Mouse (Mus musculus): ENCODE data around the gene Krt8. TPM values are rescaled to one million over a fixed set of nuclear protein-coding genes. Genes with fewer than 3 reads are reported as not detected.

Krt8 gene
- total RNA-seq, 4 experiments from 2014 or later: 0.32 TPM; not detected in 3

DNA sequence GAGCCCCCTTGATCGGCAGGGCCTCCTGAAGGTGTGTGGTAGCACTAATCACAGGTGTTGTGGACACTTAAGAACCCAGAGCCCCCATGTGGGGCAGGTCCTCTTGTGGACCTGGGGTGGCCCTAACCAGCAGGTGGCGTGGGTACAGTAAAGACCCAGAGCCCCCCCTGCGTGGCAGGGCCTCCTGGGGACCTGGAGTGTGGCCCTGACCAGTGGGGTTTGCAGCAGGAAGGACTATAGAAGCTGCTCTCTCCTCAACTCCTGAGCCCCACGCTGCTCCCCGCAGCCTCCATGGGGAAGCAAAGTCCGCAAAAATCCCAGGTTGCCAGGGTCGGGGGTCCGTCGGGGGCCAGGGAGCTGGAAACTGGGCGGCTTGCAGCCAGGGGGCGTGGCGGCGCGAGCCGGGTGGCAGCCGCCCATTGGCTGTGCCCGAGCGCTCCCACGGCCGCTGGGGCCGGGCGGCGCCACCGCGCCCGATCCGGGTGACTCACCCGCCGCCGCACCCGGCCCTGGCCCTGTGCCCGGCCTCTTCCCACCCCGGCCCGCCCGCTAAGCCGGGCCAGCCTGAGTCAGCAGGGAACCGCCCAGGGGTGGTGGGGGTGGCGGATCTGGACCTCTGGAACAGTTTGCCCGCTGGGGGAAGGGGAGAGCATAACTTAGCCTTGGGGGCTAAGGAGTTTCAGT, 27.1 kb downstream of the Krt8 start:
- DNase-seq (ENCODE audit: low spot score in 2 of 2): peak; percentile 88 to 93

- no peak for DNase-seq (ENCODE audit: low spot score in 2 of 2)
Observed at GRCm38 (mm10) chr15:101976641-101977040, 27.6 kb downstream of the Krt8 start.

GRCm38 (mm10) chr15:101976023-101976422, 28.3 kb downstream of the Krt8 start:
- peak; percentile 63 for DNase-seq (ENCODE audit: low spot score in 2 of 2)

GRCm38 (mm10) chr15:101974083-101974845, 30.0 kb downstream of the Krt8 start:
- peak in 1 of 2 experiments; percentile 24 for DNase-seq (ENCODE audit: low spot score in 2 of 2)

- peak; percentile 93 to 96 for DNase-seq (ENCODE audit: low spot score in 2 of 2)
Observed at GRCm38 (mm10) chr15:101973414-101974077, 30.7 kb downstream of the Krt8 start.

DNA sequence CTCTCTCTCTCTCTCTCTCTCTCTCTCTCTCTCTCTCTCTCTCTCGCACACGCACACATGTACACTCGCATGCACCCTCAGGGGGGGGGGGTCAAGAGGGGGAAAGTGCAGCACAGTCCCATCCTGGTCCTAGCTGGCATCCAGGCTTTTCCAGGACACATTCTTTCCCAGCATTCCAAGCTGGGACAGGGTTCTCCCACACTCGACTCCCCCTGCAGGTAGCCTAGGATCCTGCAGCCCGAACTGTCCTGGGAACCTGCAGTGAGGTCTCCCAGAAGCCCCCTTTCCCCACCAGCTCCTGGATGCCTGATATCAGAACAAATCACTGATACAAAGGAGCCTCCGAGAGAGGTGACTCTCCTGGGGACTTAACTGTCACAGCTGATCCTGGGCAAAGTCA, 33.7 kb downstream of the Krt8 start:
- DNase-seq (ENCODE audit: low spot score in 2 of 2): no peak

DNA sequence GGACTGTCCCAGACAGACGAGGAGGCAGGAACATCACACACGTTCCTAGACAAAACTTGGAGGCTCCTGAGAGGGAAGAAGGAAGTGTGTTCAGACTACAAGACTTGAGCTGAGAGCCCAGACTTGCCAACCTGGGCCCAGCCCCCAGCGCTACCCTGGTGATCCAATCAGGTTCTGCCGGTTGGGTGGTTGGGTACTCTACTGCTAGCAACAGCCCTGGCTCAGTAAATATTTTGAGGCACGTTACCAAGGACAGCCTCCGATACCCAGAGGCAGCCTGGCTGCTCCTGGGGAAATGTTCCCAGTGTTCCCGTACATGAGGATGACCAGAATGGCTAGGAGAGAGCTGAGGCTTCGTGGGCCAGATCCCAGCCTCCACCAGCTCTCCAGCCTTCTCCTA, 37.5 kb downstream of the Krt8 start:
- DNase-seq (ENCODE audit: low spot score in 2 of 2): no peak

DNA sequence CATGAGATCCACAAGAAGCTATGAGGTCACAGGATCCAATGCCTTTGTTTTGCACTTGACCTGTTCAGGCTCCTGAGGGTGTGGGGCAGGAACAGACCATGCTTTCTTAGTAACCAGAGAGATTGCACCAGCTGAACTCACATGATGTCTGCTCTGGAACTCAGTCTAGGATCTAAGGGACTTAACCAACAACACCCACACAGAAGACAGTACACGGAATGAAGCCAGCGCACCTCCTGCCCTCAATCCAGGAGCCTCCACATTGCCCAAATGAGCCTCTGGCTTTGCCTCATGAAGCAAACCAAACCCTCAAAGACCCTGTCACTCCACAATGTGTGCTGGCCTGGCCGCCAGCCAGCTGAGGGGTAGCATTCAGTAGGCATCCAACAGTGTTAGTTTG, 45.4 kb downstream of the Krt8 start:
- DNase-seq (ENCODE audit: low spot score in 2 of 2): no peak

- no peak for DNase-seq (ENCODE audit: low spot score in 2 of 2)
Observed at GRCm38 (mm10) chr15:101954187-101954586, 50.1 kb downstream of the Krt8 start, which contains the start of gene Krt78. Gene Krt78 (minus strand): TSS chr15:101954287.

DNA sequence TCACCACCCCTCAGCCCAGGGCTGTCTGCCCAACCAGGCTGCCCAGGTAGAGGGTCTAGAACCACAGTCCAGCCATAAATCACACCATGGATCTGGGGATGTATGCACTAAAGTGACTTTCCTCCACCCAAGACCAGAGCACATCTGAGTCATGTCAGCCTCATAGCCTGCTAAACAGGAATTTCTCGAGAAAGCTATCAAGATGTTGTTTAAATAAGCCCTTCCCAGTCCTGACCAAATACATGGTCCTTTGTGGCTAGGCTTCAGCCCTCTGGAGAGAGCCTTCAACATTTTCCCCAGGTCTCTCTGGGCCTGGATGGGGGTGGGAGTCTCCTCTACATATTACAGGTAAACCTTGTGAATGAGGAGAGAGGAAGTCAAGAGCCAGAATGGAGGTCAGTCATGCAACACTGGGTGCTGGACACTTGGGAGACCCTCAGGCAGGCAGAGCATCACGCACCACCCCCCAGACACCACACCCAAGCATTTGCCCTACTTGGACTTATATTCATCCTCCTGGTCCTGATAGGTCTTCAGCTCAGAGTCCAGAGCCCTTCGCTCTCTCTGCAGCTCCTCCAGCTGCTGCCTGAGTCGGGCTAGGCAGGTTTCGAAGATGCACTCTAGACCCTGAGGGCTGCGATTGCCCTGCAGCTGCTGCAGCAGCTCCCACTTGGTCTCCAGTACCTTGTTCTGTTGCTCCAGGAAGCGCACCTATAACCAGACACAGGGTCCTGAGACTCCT, 51.4 kb downstream of the Krt8 start:
- DNase-seq (ENCODE audit: low spot score in 2 of 2): no peak

Other genes starting within 250 kb of the Krt8 start
- gene Krt72, start 218.0 kb downstream of the Krt8 start, total RNA-seq (2022): not detected
- gene Krt73, start 202.1 kb downstream of the Krt8 start, total RNA-seq (2022): not detected
- not detected for gene Krt2, start 186.3 kb downstream of the Krt8 start, total RNA-seq (2022)
- gene Krt1, start 153.7 kb downstream of the Krt8 start, total RNA-seq (2022): not detected
- gene Krt77, start 134.8 kb downstream of the Krt8 start, total RNA-seq (2022): not detected
- gene Krt76, start 111.6 kb downstream of the Krt8 start, total RNA-seq (2022): not detected
- gene Krt4, start 79.7 kb downstream of the Krt8 start, total RNA-seq (2022): not detected
- not detected for gene Krt79, start 64.2 kb downstream of the Krt8 start, total RNA-seq (2022)
- gene Krt78, start 50.2 kb downstream of the Krt8 start, total RNA-seq (2022): not detected
- 1 to 10 TPM in 1 of 4 experiments, under 1 TPM in 3; 0.29 to 2.0 (median 0.42) TPM for gene Krt18, start 23.7 kb upstream of the Krt8 start, total RNA-seq (2022)
- 100 to 1,000 TPM; 227 to 269 (median 241) TPM for gene Eif4b, start 69.3 kb upstream of the Krt8 start, total RNA-seq (2022)
- 10 to 100 TPM; 17.3 to 37.7 (median 32.0) TPM for gene Tns2, start 95.9 kb upstream of the Krt8 start, total RNA-seq (2022)
- 1 to 10 TPM; 6.8 to 8.7 (median 7.3) TPM for gene Spryd3, start 131.8 kb upstream of the Krt8 start, total RNA-seq (2022)
- 10 to 100 TPM; 14.2 to 49.0 (median 27.1) TPM for gene Igfbp6, start 139.9 kb upstream of the Krt8 start, total RNA-seq (2022)
- under 1 TPM in 2 of 4 experiments, not detected in 2; 0.10 to 0.21 TPM for gene Soat2, start 146.0 kb upstream of the Krt8 start, total RNA-seq (2022)
- gene Zfp740, start 198.8 kb upstream of the Krt8 start, total RNA-seq (2022): 10 to 100 TPM; 25.6 to 28.1 (median 26.8) TPM
- 1 to 10 TPM; 5.6 to 8.5 (median 7.6) TPM for gene Csad, start 200.2 kb upstream of the Krt8 start, total RNA-seq (2022)
- gene Itgb7, start 227.5 kb upstream of the Krt8 start, total RNA-seq (2022): 1 to 10 TPM in 2 of 4 experiments, under 1 TPM in 2; 0.34 to 1.8 (median 1.0) TPM